Mouse (Mus musculus) heart, adult 11 months (tissue): ENCODE measurements around the gene Unk.
A peak's percentile ranks its signal among the peaks of the same experiment; 100 is the strongest.

Source experiments
- DNase-seq: peaks from one replicate; pipeline ENCODE4 v3.0.0; 2022

Gene Unk

DNA sequence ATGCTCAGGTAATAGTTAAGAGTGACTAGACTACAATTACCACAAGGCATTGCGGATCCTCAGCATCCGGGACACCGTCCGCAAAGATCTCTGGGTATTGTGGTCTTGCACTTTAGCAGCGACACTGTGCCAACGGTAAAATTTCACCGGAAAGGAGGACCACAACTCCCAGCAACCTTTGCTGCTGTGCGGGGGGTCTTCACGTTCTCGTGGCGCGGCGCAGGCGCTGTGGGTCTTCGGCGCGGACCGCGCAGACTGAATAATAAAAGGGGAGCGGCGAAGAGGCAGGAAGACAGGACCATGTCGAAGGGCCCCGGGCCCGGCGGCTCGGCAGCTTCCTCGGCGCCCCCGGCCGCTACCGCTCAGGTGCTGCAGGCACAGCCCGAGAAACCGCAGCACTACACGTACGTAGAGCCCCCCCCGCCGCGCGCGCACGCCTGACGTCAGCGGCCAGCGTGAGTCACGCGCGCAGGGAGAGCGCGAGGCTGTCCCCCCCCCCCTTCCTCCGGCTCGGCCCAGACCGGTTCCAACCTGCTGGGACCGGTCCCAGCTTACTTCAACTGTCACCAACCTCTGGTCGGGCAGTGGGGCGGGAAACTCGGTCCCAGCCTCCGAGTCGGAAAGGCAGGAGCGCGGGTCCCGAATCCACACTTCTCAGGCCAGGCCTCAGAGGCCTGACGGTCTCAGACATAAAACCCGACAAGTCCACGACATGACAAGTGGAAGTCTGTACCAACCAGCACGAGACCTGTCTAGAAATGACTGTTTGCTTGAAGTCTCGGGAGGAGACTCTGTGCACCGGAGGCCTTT lies at the start of gene Unk:
TSS of gene Unk (plus strand) at position 235 of the 810 bp plus-strand sequence.
- peak; percentile 100 for DNase-seq

DNA sequence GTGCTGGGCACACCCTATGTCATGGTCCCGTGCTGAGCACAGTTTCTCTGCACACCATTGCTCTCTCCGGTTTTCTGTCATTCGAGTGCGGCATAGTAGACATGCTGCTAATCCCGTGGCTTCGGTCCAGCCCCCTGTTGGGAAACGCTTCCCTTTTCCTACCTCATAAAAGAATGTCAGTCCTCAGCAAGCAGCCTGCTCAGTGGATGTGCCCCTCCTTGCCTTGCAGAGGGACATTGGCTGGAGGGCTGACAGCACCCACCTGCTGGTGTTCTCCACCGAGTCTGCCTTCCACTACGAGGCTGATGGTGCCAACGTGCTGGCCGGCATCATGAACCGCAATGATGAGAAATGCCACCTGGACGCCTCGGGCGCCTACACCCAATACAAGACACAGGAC lies 47.6 kb upstream of the Unk start:
- DNase-seq: no peak

DNA sequence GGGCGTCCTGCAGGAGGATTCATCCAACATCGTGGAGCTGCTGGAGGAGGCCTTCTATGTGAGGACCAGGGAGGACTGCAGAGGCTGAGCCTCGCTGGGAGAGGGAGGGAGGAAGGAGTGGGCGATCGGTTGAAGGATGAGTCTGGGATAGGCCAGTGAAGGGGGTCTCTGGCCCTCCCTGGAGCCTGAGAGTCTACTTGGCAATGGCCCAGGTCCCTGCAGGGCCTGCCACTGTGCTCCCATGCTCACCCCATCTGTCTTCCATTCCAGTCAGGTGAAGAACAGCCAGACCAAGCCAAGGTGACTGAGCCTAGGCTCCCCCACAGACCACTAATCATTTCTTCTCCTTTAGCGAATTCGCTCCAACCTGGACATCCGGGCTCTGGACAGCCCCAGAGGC lies 46.8 kb upstream of the Unk start:
- DNase-seq: no peak

GRCm38 (mm10) chr11:115989686-115990085 lies 40.4 kb upstream of the Unk start:
- no peak for DNase-seq

GRCm38 (mm10) chr11:115992098-115992497 lies 38.0 kb upstream of the Unk start:
- DNase-seq: no peak

GRCm38 (mm10) chr11:115995256-115995655 lies 34.9 kb upstream of the Unk start:
- DNase-seq: no peak

DNA sequence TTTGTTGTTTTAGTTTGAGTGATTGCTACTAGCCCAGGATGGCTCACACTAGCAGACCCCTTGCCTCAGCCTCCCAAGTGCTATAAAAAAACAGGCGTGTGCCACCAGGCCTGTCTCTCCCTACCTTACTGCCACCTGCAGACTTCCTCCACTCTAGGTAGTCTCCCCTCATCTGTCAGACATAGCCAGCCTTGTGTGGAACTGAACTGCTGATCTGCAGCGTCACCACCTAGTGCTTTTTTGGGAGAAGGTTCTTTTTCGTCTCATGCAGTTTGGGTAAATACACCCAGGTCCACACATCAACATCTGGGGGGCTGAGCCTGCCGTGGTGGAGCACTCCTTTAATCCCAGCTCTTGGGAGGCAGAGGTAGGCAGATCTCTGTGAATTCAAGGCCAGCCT lies 33.1 kb upstream of the Unk start:
- DNase-seq: no peak

- DNase-seq: no peak
These were observed 32.5 kb upstream of the Unk start for GRCm38 (mm10) chr11:115997662-115998061.

- peak; percentile 87 for DNase-seq
These were observed 31.1 kb upstream of the Unk start for GRCm38 (mm10) chr11:115999027-115999426.

DNA sequence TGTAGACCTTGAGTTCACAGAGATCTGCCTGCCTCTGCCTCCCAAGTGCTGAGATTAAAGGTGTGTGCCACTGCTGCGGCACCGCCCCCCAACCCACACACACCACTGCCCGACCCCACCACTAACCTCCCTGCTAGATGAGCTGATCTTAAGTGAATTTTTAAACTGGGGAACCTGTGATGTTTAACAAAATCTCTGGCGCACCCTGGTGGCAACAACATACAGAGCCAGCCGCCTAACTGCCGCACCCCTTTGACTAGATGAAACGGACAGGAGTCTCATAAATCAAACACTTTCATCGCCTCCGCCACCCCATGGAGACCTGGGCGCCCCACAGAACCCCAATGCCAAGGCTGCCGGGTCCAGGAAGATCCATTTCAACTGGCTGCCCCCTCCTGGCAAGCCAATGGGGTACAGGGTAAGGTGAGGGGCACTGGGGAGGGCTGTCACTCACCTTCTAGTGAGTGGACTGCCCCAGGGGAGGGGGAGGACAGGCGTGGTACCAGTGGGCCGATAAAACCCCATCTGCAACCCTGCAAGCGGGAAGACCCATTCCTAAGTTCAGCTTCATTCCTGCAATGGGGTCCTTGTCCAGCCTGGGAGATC lies 30.5 kb upstream of the Unk start:
- peak; percentile 93 for DNase-seq

GRCm38 (mm10) chr11:116000607-116001006 lies 29.5 kb upstream of the Unk start:
- DNase-seq: peak; percentile 85

GRCm38 (mm10) chr11:116001725-116002124 lies 28.4 kb upstream of the Unk start:
- DNase-seq: peak; percentile 88

- no peak for DNase-seq
These were observed 27.2 kb upstream of the Unk start for GRCm38 (mm10) chr11:116002894-116003293.

GRCm38 (mm10) chr11:116004186-116004823 lies 25.8 kb upstream of the Unk start:
- DNase-seq: no peak

- peak; percentile 99 for DNase-seq
These were observed 25.1 kb upstream of the Unk start for GRCm38 (mm10) chr11:116004840-116005700.

- DNase-seq: peak; percentile 95
These were observed 24.3 kb upstream of the Unk start for GRCm38 (mm10) chr11:116005701-116006419.

- DNase-seq: peak; percentile 93
These were observed 22.8 kb upstream of the Unk start for GRCm38 (mm10) chr11:116007095-116007850.

DNA sequence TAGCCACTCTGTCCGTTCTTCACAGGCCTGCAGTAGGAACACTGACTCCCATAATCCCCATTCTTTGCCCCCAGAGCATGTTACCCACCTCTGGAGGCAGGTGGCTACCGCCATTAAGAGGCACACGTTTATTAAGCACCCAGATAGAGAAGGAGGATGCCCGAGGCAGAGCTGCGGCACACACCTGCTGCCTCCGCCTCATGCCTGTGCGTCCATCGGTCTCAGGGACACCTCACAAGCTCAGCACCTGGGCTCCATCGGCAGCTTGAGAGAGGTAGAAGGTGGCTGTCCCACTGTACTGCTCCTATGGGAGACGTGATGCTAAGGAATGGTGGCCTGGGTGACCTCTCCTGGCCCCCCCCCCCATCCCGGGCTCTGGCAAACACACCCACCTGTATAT lies 21.7 kb upstream of the Unk start:
- no peak for DNase-seq

- DNase-seq: peak; percentile 88
These were observed 21.2 kb upstream of the Unk start for GRCm38 (mm10) chr11:116008832-116009375.

DNA sequence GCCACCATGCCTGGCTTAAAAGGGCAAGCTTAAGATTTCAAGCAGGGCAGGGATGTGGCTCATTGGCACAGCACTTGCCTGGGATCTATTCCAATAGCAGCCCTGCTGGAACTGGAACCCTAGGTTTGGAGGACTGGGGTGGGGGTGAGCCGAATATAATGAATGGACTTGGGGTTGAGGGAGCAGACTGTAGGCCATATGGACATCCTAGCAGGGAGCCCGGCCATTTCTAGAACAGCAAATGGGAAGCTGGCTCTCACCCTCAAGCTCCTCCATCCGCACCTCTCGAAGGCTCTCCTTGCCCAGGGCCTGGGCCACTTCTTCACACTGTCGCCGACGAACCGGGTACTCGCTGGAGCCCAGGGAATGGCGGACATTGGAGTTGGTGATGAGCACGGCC lies 20.5 kb upstream of the Unk start:
- peak; percentile 88 for DNase-seq

DNA sequence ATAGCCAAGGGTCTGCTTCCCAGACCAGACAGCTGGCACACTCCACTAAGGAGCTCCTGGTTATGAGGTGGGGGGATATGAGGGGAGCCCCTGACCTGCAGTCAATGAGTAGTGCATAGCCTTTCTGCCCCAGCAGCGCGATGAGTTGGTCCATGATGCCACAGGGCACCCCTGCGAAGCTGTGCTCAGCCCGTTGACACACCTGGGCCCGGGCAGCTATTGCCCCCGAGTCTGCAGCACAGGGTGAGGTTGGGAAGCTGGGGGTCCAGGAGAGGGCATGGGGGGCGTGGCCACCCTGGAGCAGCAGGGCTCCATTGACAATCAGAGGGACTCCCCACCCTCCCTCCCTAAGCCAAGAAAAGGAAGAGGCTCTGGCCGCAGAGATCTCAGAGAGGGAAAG lies 20.0 kb upstream of the Unk start:
- no peak for DNase-seq
